Mouse (Mus musculus) telencephalon, adult 2 months (tissue): ENCODE measurements around the gene Zfp709.
"Not testable (repeated sequence)": the region's sequence is repeated elsewhere in the genome, so short reads cannot be mapped to it uniquely, and the experiment has no call there.

Experiments used
- DNase-seq: peaks from one replicate; pipeline ENCODE4 v3.0.0-alpha.2; 2011; ENCODE audit warnings: low read depth, low spot score

Gene Zfp709

GRCm38 (mm10) chr8:71925791-71926190 lies 44.0 kb downstream of the Zfp709 start:
- no peak for DNase-seq

- DNase-seq, result no peak
Observed at GRCm38 (mm10) chr8:71926551-71926950, 44.7 kb downstream of the Zfp709 start.

- DNase-seq, result no peak
Observed at GRCm38 (mm10) chr8:71927779-71928178, 46.0 kb downstream of the Zfp709 start.

GRCm38 (mm10) chr8:71938037-71938436 lies 56.2 kb downstream of the Zfp709 start:
- not testable (repeated sequence) for DNase-seq

GRCm38 (mm10) chr8:71940293-71941208 lies 58.7 kb downstream of the Zfp709 start:
- no peak for DNase-seq

- DNase-seq, result no peak
Observed at GRCm38 (mm10) chr8:71941776-71942175, 60.0 kb downstream of the Zfp709 start.
